Mouse (Mus musculus): ENCODE results near the gene Smim24. TPM values are rescaled to one million over a fixed set of nuclear protein-coding genes. Genes with fewer than 3 reads are reported as not detected.

Gene Smim24
- polyA plus RNA-seq (2015; fragmentation: Nextera tagmentation; extraction: Ambion mirVana): 1.8 and 2.3 TPM in 2 replicates

DNA sequence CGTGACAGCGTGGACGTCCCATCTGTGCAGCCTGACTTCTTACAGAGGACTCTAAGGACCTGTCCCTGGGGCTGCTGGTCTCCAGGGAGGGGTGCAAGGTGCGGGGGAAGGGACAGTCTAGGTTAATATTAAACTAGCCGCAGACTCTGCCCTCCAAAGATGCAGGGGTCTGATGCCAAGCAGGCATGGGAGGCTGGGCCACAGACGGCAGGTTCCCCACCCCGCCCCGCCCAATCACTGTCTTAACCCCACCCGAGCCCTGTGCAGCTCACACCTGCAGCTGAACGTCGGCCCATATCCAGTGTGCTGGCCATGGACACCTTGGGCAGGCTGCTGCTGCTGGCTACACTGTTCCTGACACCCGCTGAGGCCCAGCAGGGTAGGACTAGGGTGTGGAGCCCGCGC lies at the start of gene Smim24:
Gene Smim24 (plus strand): TSS at position 271 of the 405 bp plus-strand sequence.

DNA sequence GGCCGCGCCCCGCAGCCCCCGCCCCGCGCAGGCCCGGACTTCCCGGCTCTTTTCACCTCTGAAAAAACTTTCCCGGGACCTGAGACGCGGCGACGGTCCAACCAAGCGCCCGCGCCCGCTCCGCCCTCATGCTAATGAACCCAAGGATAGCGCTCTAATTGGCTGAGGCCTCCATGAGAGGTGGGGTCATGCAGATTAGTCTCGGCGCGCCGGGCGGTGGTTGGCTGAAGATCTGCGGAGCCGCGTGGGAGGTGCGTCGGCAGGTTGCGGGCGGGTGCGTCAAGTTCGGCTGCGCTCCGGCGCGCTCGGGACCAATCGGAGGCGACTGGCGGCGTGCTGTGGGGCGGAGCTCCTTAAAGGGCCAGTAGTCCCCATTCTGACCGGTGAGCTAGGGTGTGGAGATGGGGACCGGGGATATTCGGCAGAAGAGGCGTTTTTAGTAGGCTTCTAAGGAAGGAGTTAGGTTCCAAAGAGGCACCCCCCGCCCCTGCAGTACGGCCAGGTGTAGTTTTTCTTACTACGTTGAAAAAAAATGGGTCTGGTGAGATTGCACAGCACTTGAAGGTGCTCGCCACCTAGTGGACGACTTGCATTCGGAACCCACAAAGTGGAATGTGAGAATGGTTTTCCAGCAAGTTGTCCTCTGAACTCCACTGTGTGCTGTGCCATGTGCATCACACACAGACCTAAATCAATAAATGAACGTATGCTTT lies 42.3 kb upstream of the Smim24 start, which contains the start of gene Hmg20b:
Gene Hmg20b (minus strand): TSS at position 130 of the 713 bp plus-strand sequence.

DNA sequence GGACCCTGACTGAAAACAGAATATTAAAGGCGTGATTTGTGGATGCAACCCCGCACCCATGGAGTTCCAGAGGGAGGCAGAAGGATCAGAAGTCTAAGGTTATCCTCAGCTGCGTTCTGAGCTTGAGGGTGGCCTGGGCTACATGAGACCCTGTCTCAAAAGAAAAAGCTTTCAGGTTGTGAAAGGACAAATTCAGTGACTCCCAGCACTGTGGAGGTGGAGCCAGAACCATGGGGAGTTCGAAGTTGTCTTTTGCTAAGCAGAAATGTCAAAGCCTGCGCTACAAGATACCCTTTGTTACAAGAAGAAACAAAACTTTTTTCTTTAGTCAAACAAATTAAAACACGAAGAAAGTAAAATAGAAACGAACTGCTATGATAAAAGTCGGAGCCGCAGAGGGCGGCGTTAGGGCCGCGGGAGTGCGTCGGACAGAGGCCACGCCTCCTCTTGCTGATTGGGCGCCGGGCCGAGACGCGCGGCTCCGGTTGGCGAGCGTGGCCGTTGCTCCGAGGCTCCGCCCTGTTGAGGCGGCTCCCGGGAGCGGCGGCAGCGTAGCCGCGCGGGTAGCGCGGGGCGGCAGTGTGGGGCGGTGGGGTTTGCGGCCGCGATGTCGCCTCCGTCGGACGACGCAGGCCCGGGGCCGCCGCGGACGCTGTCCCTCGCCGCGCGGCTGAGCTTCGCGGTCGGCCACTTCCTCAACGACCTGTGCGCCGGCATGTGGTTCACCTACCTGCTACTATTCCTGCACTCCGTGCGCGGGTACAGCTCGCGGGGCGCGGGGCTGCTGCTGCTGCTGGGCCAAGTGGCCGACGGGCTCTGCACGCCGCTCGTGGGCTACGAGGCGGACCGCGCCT lies 35.6 kb upstream of the Smim24 start, which contains the start of gene Mfsd12:
Gene Mfsd12 (plus strand): TSS at position 501 of the 854 bp plus-strand sequence.

DNA sequence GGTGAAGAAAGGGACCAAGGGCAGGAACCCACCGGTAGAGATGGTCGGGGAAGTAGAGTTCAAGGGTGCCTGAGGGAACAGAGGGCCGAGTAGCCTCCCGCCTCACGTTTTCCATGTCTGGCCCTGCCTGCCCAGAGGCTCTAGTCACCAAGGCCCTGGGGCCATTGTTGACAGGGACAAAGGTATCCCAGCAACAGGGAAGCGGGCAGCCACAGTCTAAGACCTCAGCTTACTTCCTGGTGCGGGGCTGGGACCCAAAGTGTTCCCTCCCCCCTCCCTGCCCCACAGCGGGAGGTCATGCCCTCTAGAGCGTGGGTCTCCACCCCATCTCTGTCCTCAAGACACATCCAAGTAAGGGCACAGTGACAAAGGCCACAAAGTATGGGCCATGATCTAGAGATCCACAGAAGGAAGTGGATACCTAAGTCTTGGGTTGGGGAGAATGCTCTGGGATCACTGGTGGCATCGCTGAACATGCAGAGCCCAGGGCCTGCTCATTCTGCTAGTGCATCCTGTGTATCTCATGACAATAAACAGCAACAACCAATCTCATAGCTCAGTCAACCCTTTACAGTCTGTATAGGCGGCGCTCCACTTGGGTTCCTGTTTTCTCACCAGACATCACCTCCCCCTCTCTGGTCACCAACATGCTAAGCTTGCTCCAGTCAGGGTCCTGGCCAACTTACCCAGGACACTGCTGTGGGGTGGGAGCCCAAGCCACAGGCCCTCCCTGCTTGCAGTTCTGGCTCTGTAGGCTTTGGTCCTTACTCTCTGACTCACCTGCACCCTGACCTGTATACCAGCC lies 27.0 kb upstream of the Smim24 start, which contains the start of gene 4930404N11Rik:
Gene 4930404N11Rik (minus strand): TSS at position 145 of the 805 bp plus-strand sequence.

DNA sequence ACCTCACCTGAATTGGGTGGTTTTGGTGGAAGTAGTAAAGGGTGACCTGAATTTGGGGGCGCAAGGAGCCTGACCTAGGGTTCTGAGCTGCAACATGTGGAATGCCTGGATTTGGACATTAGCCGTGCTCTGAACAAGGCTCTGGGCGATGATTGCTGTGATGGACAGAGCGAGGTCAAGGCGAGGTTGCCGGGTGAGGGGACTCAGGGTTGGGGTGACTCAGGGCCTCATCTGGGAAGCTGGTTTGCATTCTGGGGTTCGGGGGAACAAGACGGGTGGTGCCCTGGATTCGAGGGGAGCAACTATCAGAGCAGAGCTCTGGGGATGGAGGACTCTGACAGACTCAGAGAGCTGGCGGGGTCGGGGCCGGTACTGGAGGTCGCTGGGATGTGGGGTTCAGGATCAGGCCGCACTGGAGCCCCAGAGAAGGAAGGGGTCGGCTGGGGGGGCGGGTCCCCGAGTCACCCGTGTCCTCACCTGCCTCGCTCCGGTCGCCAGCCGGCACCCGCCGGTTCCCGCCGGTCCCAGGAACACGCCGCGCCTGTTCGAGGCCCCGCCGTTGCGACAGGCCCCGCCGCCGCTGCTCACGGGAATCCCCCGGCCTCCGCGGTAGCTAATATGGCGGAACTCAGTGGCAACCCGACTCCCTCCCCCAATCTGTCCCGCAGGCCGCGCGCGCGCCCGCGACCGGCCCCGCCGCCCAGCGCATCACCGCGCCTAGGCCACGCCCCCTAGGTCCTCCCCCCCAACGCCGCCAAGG lies 14.9 kb upstream of the Smim24 start, which contains the start of gene Fzr1:
Gene Fzr1 (minus strand): TSS at position 724 of the 760 bp plus-strand sequence.

DNA sequence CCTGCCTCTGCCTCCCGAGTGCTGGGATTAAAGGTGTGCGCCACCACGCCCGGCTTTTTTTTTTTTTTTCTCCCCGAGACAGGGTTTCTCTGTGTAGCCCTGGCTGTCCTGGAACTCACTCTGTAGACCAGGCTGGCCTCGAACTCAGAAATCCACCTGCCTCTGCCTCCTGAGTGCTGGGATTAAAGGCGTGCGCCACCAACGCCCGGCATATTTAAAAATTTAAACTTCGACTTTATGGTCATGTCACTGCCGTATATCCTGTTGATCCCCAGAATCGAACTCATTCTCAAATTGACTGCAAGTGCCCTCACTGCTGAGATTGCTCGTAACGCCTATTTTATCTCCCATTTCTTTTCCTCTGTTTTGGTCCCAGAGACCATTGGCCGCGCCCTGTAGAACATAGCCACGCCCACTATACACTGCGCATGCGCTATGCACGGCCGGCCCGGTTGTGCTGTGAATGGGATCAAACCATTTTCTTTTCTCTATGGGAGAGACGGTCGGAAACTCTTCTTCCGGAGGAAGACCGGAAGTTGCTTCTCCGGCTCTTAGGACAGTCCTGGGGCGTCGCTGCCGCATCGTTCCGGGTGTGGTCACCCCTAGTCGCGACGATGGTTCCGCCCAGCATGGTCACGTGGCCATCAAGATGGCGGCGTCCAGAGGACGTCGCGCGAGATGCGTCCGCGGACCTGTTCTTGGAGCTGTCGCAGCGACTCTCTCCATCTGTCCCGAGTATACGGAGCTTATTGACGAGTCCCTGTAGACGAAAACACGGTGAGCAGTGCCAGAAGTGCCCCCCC lies 8.8 kb upstream of the Smim24 start, which contains the start of the genes Dohh and Gm48551:
Gene Dohh (plus strand): TSS at position 627 of the 803 bp plus-strand sequence.
Gene Gm48551 (plus strand): TSS at position 665 of the 803 bp plus-strand sequence.

DNA sequence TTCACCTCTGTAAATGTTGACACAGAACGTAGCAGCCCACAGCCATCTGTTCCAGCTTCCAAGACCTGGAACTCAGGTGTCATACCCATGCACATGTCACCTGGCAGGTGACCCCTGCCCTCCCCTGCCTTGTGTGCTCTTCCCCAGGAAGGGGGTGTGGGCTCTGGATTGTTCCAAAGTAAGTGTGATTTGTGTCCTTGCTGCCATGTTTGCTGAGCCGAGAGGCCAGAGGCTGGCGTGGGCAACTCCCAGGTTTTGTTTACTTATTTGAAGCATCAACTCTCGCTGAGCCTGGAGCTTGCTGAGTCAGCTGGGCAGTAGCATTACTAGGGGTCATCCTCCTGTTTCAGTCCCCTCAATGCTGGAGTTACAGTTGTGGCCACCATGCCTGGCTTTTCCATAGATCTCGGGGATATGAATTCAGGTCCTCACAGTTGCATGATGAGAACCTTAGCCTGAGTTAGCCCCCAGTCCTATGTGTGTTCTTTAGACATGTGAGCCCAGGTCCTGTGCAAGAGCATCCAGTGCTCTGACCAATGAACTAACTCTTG lies 4.3 kb upstream of the Smim24 start, which contains the start of gene Gm48552:
Gene Gm48552 (plus strand): TSS at position 501 of the 551 bp plus-strand sequence.

Small RNA genes within 50 kb of the gene (microRNA-seq; reads per million reads assigned to microRNA genes)
- gene Mir1191b: 1.7 reads per million
- gene Mir6913: not detected

Other genes starting within 250 kb of the Smim24 start
- gene Pias4, start 225.1 kb upstream of the Smim24 start, polyA plus RNA-seq (2015; fragmentation: Nextera tagmentation; extraction: Ambion mirVana): 34.5 and 40.4 TPM in 2 replicates
- gene Eef2, start 216.4 kb upstream of the Smim24 start, polyA plus RNA-seq (2015; fragmentation: Nextera tagmentation; extraction: Ambion mirVana): 404 and 449 TPM in 2 replicates
- gene Dapk3, start 210.0 kb upstream of the Smim24 start, polyA plus RNA-seq (2015; fragmentation: Nextera tagmentation; extraction: Ambion mirVana): 68.4 and 78.4 TPM in 2 replicates
- not detected in 2 replicates for gene 4930442H23Rik, start 209.2 kb upstream of the Smim24 start, polyA plus RNA-seq (2015; fragmentation: Nextera tagmentation; extraction: Ambion mirVana)
- 0.11 and 0.13 TPM in 2 replicates for gene Nmrk2, start 191.0 kb upstream of the Smim24 start, polyA plus RNA-seq (2015; fragmentation: Nextera tagmentation; extraction: Ambion mirVana)
- gene Atcay, start 162.2 kb upstream of the Smim24 start, polyA plus RNA-seq (2015; fragmentation: Nextera tagmentation; extraction: Ambion mirVana): 62.1 and 75.8 TPM in 2 replicates
- 24.6 and 28.6 TPM in 2 replicates for gene Zfr2, start 159.9 kb upstream of the Smim24 start, polyA plus RNA-seq (2015; fragmentation: Nextera tagmentation; extraction: Ambion mirVana)
- gene Matk, start 140.1 kb upstream of the Smim24 start, polyA plus RNA-seq (2015; fragmentation: Nextera tagmentation; extraction: Ambion mirVana): 69.6 and 88.6 TPM in 2 replicates
- gene Mrpl54, start 126.1 kb upstream of the Smim24 start, polyA plus RNA-seq (2015; fragmentation: Nextera tagmentation; extraction: Ambion mirVana): 168 and 176 TPM in 2 replicates
- gene Apba3, start 126.1 kb upstream of the Smim24 start, polyA plus RNA-seq (2015; fragmentation: Nextera tagmentation; extraction: Ambion mirVana): 32.0 and 34.0 TPM in 2 replicates
- gene Tjp3, start 101.5 kb upstream of the Smim24 start, polyA plus RNA-seq (2015; fragmentation: Nextera tagmentation; extraction: Ambion mirVana): 1.5 and 2.4 TPM in 2 replicates
- 101 and 122 TPM in 2 replicates for gene Pip5k1c, start 100.1 kb upstream of the Smim24 start, polyA plus RNA-seq (2015; fragmentation: Nextera tagmentation; extraction: Ambion mirVana)
- gene Cactin, start 71.9 kb upstream of the Smim24 start, polyA plus RNA-seq (2015; fragmentation: Nextera tagmentation; extraction: Ambion mirVana): 18.8 and 20.8 TPM in 2 replicates
- gene Tbxa2r, start 64.3 kb upstream of the Smim24 start, polyA plus RNA-seq (2015; fragmentation: Nextera tagmentation; extraction: Ambion mirVana): 5.2 and 5.5 TPM in 2 replicates
- 0.06 TPM in 1 of 2 replicates, not detected in the other for gene Gipc3, start 49.8 kb upstream of the Smim24 start, polyA plus RNA-seq (2015; fragmentation: Nextera tagmentation; extraction: Ambion mirVana)
- gene Hmg20b, start 42.6 kb upstream of the Smim24 start, polyA plus RNA-seq (2015; fragmentation: Nextera tagmentation; extraction: Ambion mirVana): 31.7 and 34.0 TPM in 2 replicates
- gene Mfsd12, start 35.6 kb upstream of the Smim24 start, polyA plus RNA-seq (2015; fragmentation: Nextera tagmentation; extraction: Ambion mirVana): 19.8 and 21.9 TPM in 2 replicates
- 0.60 and 0.76 TPM in 2 replicates for gene 4930404N11Rik, start 27.2 kb upstream of the Smim24 start, polyA plus RNA-seq (2015; fragmentation: Nextera tagmentation; extraction: Ambion mirVana)
- 137 and 142 TPM in 2 replicates for gene Fzr1, start 14.5 kb upstream of the Smim24 start, polyA plus RNA-seq (2015; fragmentation: Nextera tagmentation; extraction: Ambion mirVana)
- gene Dohh, start 8.6 kb upstream of the Smim24 start, polyA plus RNA-seq (2015; fragmentation: Nextera tagmentation; extraction: Ambion mirVana): 115 and 127 TPM in 2 replicates
- 6.0 and 6.2 TPM in 2 replicates for gene Gm48551, start 8.6 kb upstream of the Smim24 start, polyA plus RNA-seq (2015; fragmentation: Nextera tagmentation; extraction: Ambion mirVana)
- 2.0 and 3.0 TPM in 2 replicates for gene Gm48552, start 4.0 kb upstream of the Smim24 start, polyA plus RNA-seq (2015; fragmentation: Nextera tagmentation; extraction: Ambion mirVana)
- 51.8 and 53.5 TPM in 2 replicates for gene Nfic, start 62.6 kb downstream of the Smim24 start, polyA plus RNA-seq (2015; fragmentation: Nextera tagmentation; extraction: Ambion mirVana)
- 40.7 and 46.8 TPM in 2 replicates for gene Celf5, start 89.7 kb downstream of the Smim24 start, polyA plus RNA-seq (2015; fragmentation: Nextera tagmentation; extraction: Ambion mirVana)
- 59.5 and 68.2 TPM in 2 replicates for gene Ncln, start 103.3 kb downstream of the Smim24 start, polyA plus RNA-seq (2015; fragmentation: Nextera tagmentation; extraction: Ambion mirVana)
- 0.68 and 0.72 TPM in 2 replicates for gene S1pr4, start 107.1 kb downstream of the Smim24 start, polyA plus RNA-seq (2015; fragmentation: Nextera tagmentation; extraction: Ambion mirVana)
- 1.8 and 1.9 TPM in 2 replicates for gene Gna15, start 131.2 kb downstream of the Smim24 start, polyA plus RNA-seq (2015; fragmentation: Nextera tagmentation; extraction: Ambion mirVana)
- 103 and 114 TPM in 2 replicates for gene Gna11, start 152.1 kb downstream of the Smim24 start, polyA plus RNA-seq (2015; fragmentation: Nextera tagmentation; extraction: Ambion mirVana)
- 842 and 942 TPM in 2 replicates for gene Aes, start 166.4 kb downstream of the Smim24 start, polyA plus RNA-seq (2015; fragmentation: Nextera tagmentation; extraction: Ambion mirVana)
- gene Tle2, start 181.5 kb downstream of the Smim24 start, polyA plus RNA-seq (2015; fragmentation: Nextera tagmentation; extraction: Ambion mirVana): 51.9 and 57.1 TPM in 2 replicates
- gene Tle6, start 208.0 kb downstream of the Smim24 start, polyA plus RNA-seq (2015; fragmentation: Nextera tagmentation; extraction: Ambion mirVana): 6.1 and 6.8 TPM in 2 replicates
- gene BC025920, start 213.2 kb downstream of the Smim24 start, polyA plus RNA-seq (2015; fragmentation: Nextera tagmentation; extraction: Ambion mirVana): 0.46 and 1.4 TPM in 2 replicates
- 35.6 and 42.4 TPM in 2 replicates for gene Sirt6, start 234.7 kb downstream of the Smim24 start, polyA plus RNA-seq (2015; fragmentation: Nextera tagmentation; extraction: Ambion mirVana)
- gene Ankrd24, start 235.5 kb downstream of the Smim24 start, polyA plus RNA-seq (2015; fragmentation: Nextera tagmentation; extraction: Ambion mirVana): 18.2 and 24.2 TPM in 2 replicates

Measured in neural tube, postnatal 0 days (tissue).